Mouse (Mus musculus): ENCODE measurements around the gene Shcbp1l.
"Not testable (repeated sequence)": the region's sequence is repeated elsewhere in the genome, so short reads cannot be mapped to it uniquely, and the experiment has no call there.

Shcbp1l gene

DNA sequence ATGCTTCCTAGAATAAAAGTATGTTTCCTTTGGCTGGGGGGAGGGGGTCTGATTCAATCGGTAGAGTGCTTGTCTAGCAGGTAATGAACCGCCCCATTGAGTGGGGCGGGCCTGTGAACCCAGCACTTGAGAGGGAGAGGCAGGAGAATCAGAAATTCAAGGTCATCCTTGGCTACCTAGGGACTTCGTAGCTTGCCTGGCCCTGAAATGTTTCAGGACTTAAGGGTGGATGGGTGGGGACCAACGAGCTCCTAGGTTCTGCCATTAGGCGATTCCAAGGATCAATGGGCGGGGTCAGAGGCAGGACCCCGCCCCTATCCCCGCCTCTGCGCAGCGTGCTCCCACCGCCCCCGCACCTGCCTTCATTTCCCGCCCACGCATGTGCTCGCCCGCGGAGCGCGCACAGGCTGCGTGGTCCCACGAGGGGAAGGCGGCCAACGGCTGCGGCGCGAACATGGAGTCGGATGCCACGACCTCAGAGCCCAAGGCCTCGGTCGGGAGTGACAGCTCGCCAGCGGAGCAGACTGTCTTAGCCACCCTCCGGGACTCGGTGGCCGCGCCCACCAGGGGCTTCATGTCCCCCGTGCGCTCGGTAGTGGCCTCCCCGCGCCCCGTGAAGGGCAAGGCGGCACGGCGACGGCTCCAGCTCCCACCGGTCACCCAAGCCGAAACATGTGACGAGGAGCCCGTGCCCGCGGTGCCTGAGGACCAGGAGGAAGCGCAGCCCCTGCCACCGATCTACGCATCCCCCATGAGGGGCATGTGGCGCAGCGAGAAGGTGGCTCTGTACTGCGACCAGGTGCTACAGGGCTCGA lies at the start of gene Shcbp1l:
TSS of gene Shcbp1l (plus strand) at position 393 of the 815 bp plus-strand sequence.
- DNase-seq (ENCODE audit: low spot score in 2 of 2): peak; percentile 55 to 73

- DNase-seq (ENCODE audit: low spot score in 2 of 2): no peak
Observed at GRCm38 (mm10) chr1:153376446-153376845, 48.5 kb upstream of the Shcbp1l start.

GRCm38 (mm10) chr1:153378587-153378986 lies 46.4 kb upstream of the Shcbp1l start:
- DNase-seq (ENCODE audit: low spot score in 2 of 2): no peak

DNA sequence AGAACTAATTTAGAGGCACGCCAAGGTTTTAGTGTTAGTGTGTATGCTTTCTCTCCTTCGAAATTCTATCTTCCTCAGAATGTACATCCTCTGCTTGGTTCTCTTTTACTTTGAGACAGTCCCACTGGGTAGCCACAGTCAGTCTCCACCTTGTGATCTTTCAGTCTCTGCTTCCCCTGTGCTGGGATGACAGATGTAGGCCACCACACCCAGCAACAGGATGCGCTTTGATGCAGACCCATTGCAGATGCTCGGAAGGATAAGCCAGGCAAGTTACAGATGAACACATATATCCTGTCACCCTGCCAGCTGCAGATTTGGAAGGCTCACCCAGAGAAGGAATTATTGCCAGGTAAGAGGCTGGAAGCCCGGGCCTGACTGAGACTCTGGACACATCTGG lies 45.1 kb upstream of the Shcbp1l start:
- DNase-seq (ENCODE audit: low spot score in 2 of 2): no peak

- DNase-seq (ENCODE audit: low spot score in 2 of 2): no peak
Observed at GRCm38 (mm10) chr1:153380746-153381282, 44.1 kb upstream of the Shcbp1l start.

GRCm38 (mm10) chr1:153385081-153385480 lies 39.9 kb upstream of the Shcbp1l start:
- no peak for DNase-seq (ENCODE audit: low spot score in 2 of 2)

- not testable (repeated sequence) for DNase-seq (ENCODE audit: low spot score in 2 of 2)
Observed at GRCm38 (mm10) chr1:153385661-153386060, 39.3 kb upstream of the Shcbp1l start.

GRCm38 (mm10) chr1:153386271-153387069 lies 38.5 kb upstream of the Shcbp1l start:
- DNase-seq (ENCODE audit: low spot score in 2 of 2): peak; percentile 66 to 83

- DNase-seq (ENCODE audit: low spot score in 2 of 2): not testable (repeated sequence)
Observed at GRCm38 (mm10) chr1:153395706-153396105, 29.3 kb upstream of the Shcbp1l start.

- peak; percentile 47 to 71 for DNase-seq (ENCODE audit: low spot score in 2 of 2)
Observed at GRCm38 (mm10) chr1:153401765-153402164, 23.2 kb upstream of the Shcbp1l start.

DNA sequence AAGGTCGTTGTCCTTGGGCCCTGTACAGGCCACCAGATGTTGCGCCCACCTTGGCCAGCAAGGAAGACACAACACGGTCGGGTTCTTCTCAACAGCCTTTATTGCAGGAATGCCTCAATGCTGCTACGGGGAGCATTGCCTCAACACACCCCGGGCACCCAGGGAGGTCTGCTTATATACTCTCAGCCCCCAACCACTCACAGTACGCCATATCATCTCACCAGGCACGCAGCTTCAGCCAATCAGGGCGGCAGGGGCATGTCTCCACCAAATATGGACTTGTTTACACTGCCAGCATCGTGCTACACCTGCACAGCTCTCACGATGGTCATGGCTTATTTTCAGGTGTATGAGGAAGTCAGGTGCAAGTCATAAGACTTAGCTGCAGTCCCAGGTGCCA lies 17.3 kb upstream of the Shcbp1l start:
- not testable (repeated sequence) for DNase-seq (ENCODE audit: low spot score in 2 of 2)

GRCm38 (mm10) chr1:153408296-153408695 lies 16.7 kb upstream of the Shcbp1l start:
- DNase-seq (ENCODE audit: low spot score in 2 of 2): not testable (repeated sequence)

DNA sequence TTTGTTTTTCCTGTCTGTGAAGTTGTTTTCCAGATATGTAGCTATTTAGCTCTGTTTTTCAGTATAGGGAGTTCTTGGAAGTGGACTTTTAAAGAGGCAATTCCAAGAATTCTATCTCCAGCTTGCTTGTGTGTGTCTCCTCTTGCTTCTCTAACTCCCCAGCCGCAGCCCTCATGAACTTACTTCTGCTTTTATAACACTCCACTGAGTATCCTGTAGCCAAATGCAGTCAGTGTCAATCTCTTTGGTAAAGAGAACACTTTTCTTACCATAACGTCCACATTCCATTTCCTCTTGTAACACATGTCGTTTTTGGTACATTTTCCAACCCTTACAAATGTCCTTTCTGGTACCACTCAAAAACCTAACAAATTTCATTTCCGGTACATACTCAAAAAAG lies 14.0 kb upstream of the Shcbp1l start:
- not testable (repeated sequence) for DNase-seq (ENCODE audit: low spot score in 2 of 2)

- DNase-seq (ENCODE audit: low spot score in 2 of 2): no peak
Observed at GRCm38 (mm10) chr1:153411723-153412122, 13.2 kb upstream of the Shcbp1l start.

DNA sequence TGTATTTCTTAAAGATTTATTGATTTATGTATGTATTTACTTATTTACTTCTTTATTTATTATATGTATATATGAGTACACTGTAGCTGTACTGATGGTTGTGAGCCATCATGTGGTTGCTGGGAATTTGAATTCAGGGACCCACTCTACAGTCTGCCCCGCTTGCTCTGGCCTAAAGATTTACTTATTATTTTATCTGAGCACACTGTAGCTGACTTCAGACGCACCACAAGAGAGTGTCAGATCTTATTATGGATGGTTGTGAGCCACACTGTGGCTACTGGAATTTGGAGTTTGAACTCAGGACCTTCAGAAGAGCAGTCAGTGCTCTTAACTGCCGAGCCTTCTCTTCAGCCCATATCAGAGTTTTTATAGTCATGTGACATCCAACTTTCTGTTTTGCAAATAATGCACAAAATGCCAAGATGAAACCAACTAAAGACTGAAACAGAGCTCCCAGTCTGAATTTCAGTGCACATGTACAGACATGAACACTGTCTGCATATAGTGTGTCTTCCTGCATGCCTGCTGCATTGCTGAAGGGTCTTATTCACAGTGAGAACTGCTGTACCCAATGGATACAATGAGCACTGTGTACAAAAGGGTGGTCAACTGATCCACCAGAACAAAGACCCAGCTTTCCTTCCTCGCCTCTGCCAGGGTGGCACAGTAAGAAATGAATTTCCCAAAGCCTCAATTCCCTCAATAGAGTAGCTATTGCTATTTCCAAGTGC lies 12.1 kb upstream of the Shcbp1l start:
- DNase-seq (ENCODE audit: low spot score in 2 of 2): not testable (repeated sequence)

GRCm38 (mm10) chr1:153413397-153414020 lies 11.5 kb upstream of the Shcbp1l start:
- not testable (repeated sequence) for DNase-seq (ENCODE audit: low spot score in 2 of 2)

GRCm38 (mm10) chr1:153414114-153414723 lies 10.7 kb upstream of the Shcbp1l start:
- DNase-seq (ENCODE audit: low spot score in 2 of 2): peak; percentile 61 to 68

GRCm38 (mm10) chr1:153414962-153415361 lies 10.0 kb upstream of the Shcbp1l start:
- DNase-seq (ENCODE audit: low spot score in 2 of 2): peak in 1 of 2 experiments; percentile 35

DNA sequence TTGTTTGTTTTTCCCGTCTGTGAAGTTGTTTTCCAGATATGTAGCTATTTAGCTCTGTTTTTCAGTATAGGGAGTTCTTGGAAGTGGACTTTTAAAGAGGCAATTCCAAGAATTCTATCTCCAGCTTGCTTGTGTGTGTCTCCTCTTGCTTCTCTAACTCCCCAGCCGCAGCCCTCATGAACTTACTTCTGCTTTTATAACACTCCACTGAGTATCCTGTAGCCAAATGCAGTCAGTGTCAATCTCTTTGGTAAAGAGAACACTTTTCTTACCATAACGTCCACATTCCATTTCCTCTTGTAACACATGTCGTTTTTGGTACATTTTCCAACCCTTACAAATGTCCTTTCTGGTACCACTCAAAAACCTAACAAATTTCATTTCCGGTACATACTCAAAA lies 9.2 kb upstream of the Shcbp1l start:
- not testable (repeated sequence) for DNase-seq (ENCODE audit: low spot score in 2 of 2)

- DNase-seq (ENCODE audit: low spot score in 2 of 2): not testable (repeated sequence)
Observed at GRCm38 (mm10) chr1:153416271-153416832, 8.6 kb upstream of the Shcbp1l start.
